Mouse (Mus musculus): ENCODE results near the gene Arhgef38. TPM values are rescaled to one million over a fixed set of nuclear protein-coding genes. Genes with fewer than 3 reads are reported as not detected.

The Arhgef38 gene
- total RNA-seq, 1 experiment from 2014 or later: not detected

Other genes starting within 250 kb of the Arhgef38 start
- gene Ints12, start 143.1 kb downstream of the Arhgef38 start, total RNA-seq (2017): 13.4 and 19.8 TPM in 2 replicates
- gene Gstcd, start 142.9 kb downstream of the Arhgef38 start, total RNA-seq (2017): 21.2 and 24.8 TPM in 2 replicates
- gene Ppa2, start 75.2 kb upstream of the Arhgef38 start, total RNA-seq (2017): 47.6 and 154 TPM in 2 replicates

Data from hematopoietic stem cell, adult 5-6 weeks (primary cell).